Mouse (Mus musculus) left cerebral cortex, adult 8-10 months (tissue): ENCODE measurements around the gene Cyp27a1. TPM values are rescaled to one million over a fixed set of nuclear protein-coding genes. Genes with fewer than 3 reads are reported as not detected.

ENCODE experiments used
- DNase-seq, 2 experiments: peaks; one replicate each; pipeline ENCODE4 v3.0.0; 2022; ENCODE audit warnings: low spot score in 2 of 2
- total RNA-seq, 4 experiments: library from RNA; stranded (reverse); gene quantifications; 2 replicates each; pipeline ENCODE4 v1.2.4; 2022

Cyp27a1 gene
- total RNA-seq, 4 experiments from 2014 or later: 6.5 to 8.5 (median 7.8) TPM

DNA sequence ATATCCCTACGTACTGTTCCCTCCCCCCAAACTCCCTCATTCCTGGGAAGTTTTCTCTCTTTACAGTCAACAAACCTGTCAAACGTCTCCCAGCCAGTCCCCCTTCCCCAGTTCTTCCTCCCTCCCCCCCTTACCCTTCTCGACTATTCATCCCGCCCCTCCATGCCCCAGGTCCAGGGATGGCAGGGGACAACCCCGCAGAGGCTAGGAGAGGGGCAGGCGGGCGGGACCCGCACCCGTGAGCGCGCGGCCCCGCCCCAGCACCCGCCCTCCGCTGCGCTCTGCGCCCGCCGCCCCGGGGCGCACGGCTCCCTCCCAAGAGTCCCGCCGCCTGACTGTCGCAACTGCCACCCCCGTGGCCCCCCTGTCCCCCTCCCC lies 58.1 kb downstream of the Cyp27a1 start:
- DNase-seq: no peak

DNA sequence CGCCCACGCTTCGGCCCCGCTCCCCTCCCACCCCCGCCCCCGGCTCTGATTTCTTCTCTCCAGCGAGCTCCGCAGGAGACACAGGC lies 58.3 kb downstream of the Cyp27a1 start, which contains the start of gene Wnt6:
Gene Wnt6 (plus strand): TSS at position 48 of the 86 bp plus-strand sequence.
- DNase-seq: no peak

- DNase-seq: no peak
These were observed 58.7 kb downstream of the Cyp27a1 start for GRCm38 (mm10) chr1:74771931-74772620.

GRCm38 (mm10) chr1:74773136-74773535 lies 59.8 kb downstream of the Cyp27a1 start:
- no peak for DNase-seq

- DNase-seq: no peak
These were observed 60.7 kb downstream of the Cyp27a1 start for GRCm38 (mm10) chr1:74774062-74774461.

DNA sequence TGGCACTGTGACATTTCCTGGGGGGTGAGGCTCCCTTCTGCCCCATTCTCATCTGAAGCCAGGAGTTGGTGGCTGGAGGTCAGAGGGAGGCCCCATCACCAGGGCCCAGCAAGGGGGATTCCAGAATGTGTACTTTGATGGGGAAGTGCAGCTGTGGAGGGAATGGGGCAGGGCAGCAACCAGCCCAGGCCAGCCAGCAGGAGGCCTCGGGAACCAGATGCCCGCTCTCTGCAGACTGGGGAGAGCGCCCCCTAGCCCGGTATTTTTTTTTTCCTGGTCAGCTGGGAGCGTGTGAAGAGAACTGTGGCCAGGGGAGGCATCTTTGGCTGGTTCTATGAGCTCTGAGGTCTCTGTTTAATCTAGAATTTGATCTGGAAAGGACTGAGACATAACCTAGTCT lies 62.4 kb downstream of the Cyp27a1 start:
- DNase-seq: no peak

DNA sequence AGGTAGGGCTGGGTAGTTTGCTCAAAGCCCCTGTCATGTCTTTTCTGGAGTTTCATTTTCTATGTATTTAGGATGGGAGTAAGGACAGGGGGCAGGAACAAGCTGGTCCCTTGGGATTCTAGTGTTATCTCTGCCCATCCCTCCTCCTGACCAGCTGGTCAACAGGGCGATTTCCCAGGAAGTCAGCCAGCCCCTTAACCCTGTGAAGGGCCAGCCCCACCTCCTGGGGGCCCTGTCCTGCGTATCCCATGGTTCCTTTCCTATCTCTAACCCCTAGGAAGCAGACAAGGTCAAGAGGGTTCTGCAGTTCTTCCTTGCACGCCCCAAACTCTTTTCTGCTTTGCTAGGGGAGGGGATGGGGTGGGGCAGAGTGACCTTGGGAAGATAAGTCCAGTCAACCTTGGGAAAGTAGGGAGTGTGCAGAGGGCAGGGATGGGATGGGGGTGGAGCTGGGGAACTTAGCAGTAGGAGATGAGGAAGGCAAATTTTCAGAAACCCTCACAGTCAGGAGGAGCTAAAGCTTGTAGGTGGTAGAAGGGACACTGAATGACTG lies 65.6 kb downstream of the Cyp27a1 start:
- no peak for DNase-seq

GRCm38 (mm10) chr1:74782045-74782444 lies 68.7 kb downstream of the Cyp27a1 start:
- DNase-seq: no peak

GRCm38 (mm10) chr1:74783554-74783953 lies 70.2 kb downstream of the Cyp27a1 start:
- DNase-seq: no peak

- DNase-seq: no peak
These were observed 70.8 kb downstream of the Cyp27a1 start for GRCm38 (mm10) chr1:74784041-74784759.

Other genes with a start within 250 kb of the Cyp27a1 start
- gene Cnot9, start 207.5 kb upstream of the Cyp27a1 start, total RNA-seq: 10 to 100 TPM; 22.3 to 25.7 (median 24.0) TPM
- 10 to 100 TPM; 11.3 to 14.4 (median 12.8) TPM for gene Plcd4, start 170.7 kb upstream of the Cyp27a1 start, total RNA-seq
- 10 to 100 TPM; 22.2 to 26.1 (median 22.4) TPM for gene Usp37, start 169.3 kb upstream of the Cyp27a1 start, total RNA-seq
- gene Zfp142, start 125.3 kb upstream of the Cyp27a1 start, total RNA-seq: 10 to 100 TPM; 31.2 to 34.2 (median 32.2) TPM
- gene Bcs1l, start 125.3 kb upstream of the Cyp27a1 start, total RNA-seq: 10 to 100 TPM; 18.5 to 22.5 (median 22.1) TPM
- 10 to 100 TPM; 63.6 to 68.4 (median 65.9) TPM for gene Rnf25, start 112.2 kb upstream of the Cyp27a1 start, total RNA-seq
- 1 to 10 TPM; 3.4 to 7.4 (median 5.8) TPM for gene Stk36, start 112.1 kb upstream of the Cyp27a1 start, total RNA-seq
- 10 to 100 TPM; 19.3 to 22.4 (median 20.5) TPM for gene Ttll4, start 51.8 kb upstream of the Cyp27a1 start, total RNA-seq
- gene Prkag3, start 35.6 kb downstream of the Cyp27a1 start, total RNA-seq: under 1 TPM; 0.13 to 0.64 (median 0.48) TPM
- gene Wnt6, start 58.3 kb downstream of the Cyp27a1 start, total RNA-seq: 1 to 10 TPM; 2.4 to 3.7 (median 2.5) TPM
- 10 to 100 TPM; 11.0 to 11.8 (median 11.2) TPM for gene Wnt10a, start 77.9 kb downstream of the Cyp27a1 start, total RNA-seq
- 100 to 1,000 TPM; 264 to 303 (median 291) TPM for gene Cdk5r2, start 141.4 kb downstream of the Cyp27a1 start, total RNA-seq
- gene Fev, start 171.8 kb downstream of the Cyp27a1 start, total RNA-seq: under 1 TPM in 1 of 4 experiments, not detected in 3; 0.37 TPM
- gene Cryba2, start 179.6 kb downstream of the Cyp27a1 start, total RNA-seq: under 1 TPM in 1 of 4 experiments, not detected in 3; 0.58 TPM
- gene Cfap65, start 222.0 kb downstream of the Cyp27a1 start, total RNA-seq: 1 to 10 TPM; 2.6 to 4.8 (median 3.8) TPM
- under 1 TPM; 0.19 to 0.49 (median 0.27) TPM for gene Ihh, start 238.1 kb downstream of the Cyp27a1 start, total RNA-seq